Mouse (Mus musculus) embryo, embryonic 10.5 days (tissue): ENCODE measurements around the gene Pla2g4b.

Source experiments
- DNase-seq: peaks from one replicate; pipeline ENCODE4 v3.0.0-alpha.2; 2015; ENCODE audit warnings: low spot score

The Pla2g4b gene

GRCm38 (mm10) chr2:120062248-120062647 is 29.0 kb downstream of the Pla2g4b start:
- DNase-seq: no peak

GRCm38 (mm10) chr2:120064639-120065038 is 31.4 kb downstream of the Pla2g4b start:
- DNase-seq: no peak

GRCm38 (mm10) chr2:120065243-120065642 is 32.0 kb downstream of the Pla2g4b start:
- no peak for DNase-seq

- DNase-seq: no peak
These were observed 33.0 kb downstream of the Pla2g4b start for GRCm38 (mm10) chr2:120066224-120066623.

- peak; percentile 77 for DNase-seq
These were observed 35.6 kb downstream of the Pla2g4b start for GRCm38 (mm10) chr2:120068555-120069465.

GRCm38 (mm10) chr2:120069466-120069990 is 36.3 kb downstream of the Pla2g4b start:
- no peak for DNase-seq

GRCm38 (mm10) chr2:120074096-120074495 is 40.9 kb downstream of the Pla2g4b start:
- no peak for DNase-seq

GRCm38 (mm10) chr2:120076076-120076705 is 43.0 kb downstream of the Pla2g4b start:
- peak; percentile 67 for DNase-seq

GRCm38 (mm10) chr2:120082416-120082815 is 49.2 kb downstream of the Pla2g4b start:
- DNase-seq: no peak

- peak; percentile 14 for DNase-seq
These were observed 51.6 kb downstream of the Pla2g4b start for GRCm38 (mm10) chr2:120084593-120085361.

- DNase-seq: no peak
These were observed 52.8 kb downstream of the Pla2g4b start for GRCm38 (mm10) chr2:120086038-120086437.

- DNase-seq: no peak
These were observed 54.2 kb downstream of the Pla2g4b start for GRCm38 (mm10) chr2:120087391-120087790.

GRCm38 (mm10) chr2:120087897-120088296 is 54.7 kb downstream of the Pla2g4b start:
- no peak for DNase-seq

GRCm38 (mm10) chr2:120090979-120091378 is 57.8 kb downstream of the Pla2g4b start:
- no peak for DNase-seq
